Mouse (Mus musculus) cerebellum, adult 2 months (tissue): ENCODE measurements at regions not wholly inside any gene's neighbourhood (a gene's known extent, or its start where the extent isn't known, plus 50 kb on each side); places are given as distances from the start of the nearest gene placed in this dataset.

Experiments used
- DNase-seq, 2 experiments: peaks; one replicate each; pipeline ENCODE4 v3.0.0; 2021
- H3K27ac ChIP-seq: fragments of 200-500 bp; 2 replicates; pipeline ENCODE4 v1.5.1; 2012; ENCODE audit warnings: low read length, control low read depth, inconsistent platforms; ENCODE audit not compliant: insufficient read depth
- H3K27me3 ChIP-seq: fragments of 200-500 bp; 2 replicates; pipeline ENCODE4 v1.6.1; 2012; ENCODE audit warnings: inconsistent platforms, mild to moderate bottlenecking, low read length, moderate library complexity; ENCODE audit not compliant: control insufficient read depth, insufficient read depth
- H3K4me1 ChIP-seq: fragments of 200-500 bp; 2 replicates; pipeline ENCODE4 v1.6.1; 2011; ENCODE audit warnings: low read length; ENCODE audit not compliant: control insufficient read depth, insufficient read depth
- H3K4me3 ChIP-seq: fragments of 200-500 bp; replicated peaks from 2 replicates; pipeline ENCODE3; 2011; ENCODE audit warnings: mild to moderate bottlenecking, low read depth, low read length, control low read depth; ENCODE audit not compliant: insufficient read depth
- CTCF ChIP-seq: fragments of 200-500 bp; IDR thresholded peaks from 2 replicates; pipeline ENCODE4 v1.5.1; 2011; ENCODE audit warnings: low read depth, mild to moderate bottlenecking, control low read depth, low read length, moderate library complexity, borderline replicate concordance; ENCODE audit not compliant: insufficient read depth
- POLR2A ChIP-seq: fragments of 200-500 bp; IDR thresholded peaks from 2 replicates; pipeline ENCODE4 v1.6.1; 2011; ENCODE audit warnings: low read length, control low read depth, borderline replicate concordance; ENCODE audit not compliant: insufficient read depth
- WGBS: fragments of 180-500 bp; shearing (Covaris S2); methylation state at CpG from one replicate; pipeline ENCODE4 v1.1.7; 2018; 5-methylcytosine and 5-hydroxymethylcytosine counted together

- Histone ChIP-seq H3K4me3 (no peak overlapping the region), H3K27ac (no peak overlapping the region), H3K4me1 (no peaks in the 10 kb centered on the region), H3K27me3 (no peaks in the 10 kb centered on the region)
- no peak for DNase-seq
- TF ChIP-seq CTCF (no peak), POLR2A (no peak)
- 37% methylated on average over 2 of the region's 2 CpGs for WGBS
Observed at GRCm38 (mm10) chr14:23237376-23237775, 776.9 kb downstream of the Kcnma1 start.

GRCm38 (mm10) chr14:23198676-23199075 is 815.6 kb downstream of the Kcnma1 start:
- Histone ChIP-seq H3K27me3 (no peaks in the 10 kb centered on the region), H3K27ac (no peak overlapping the region), H3K4me3 (no peak overlapping the region), H3K4me1 (no peaks in the 10 kb centered on the region)
- TF ChIP-seq CTCF (no peak), POLR2A (no peak)
- 35% methylated on average over 3 of the region's 3 CpGs for WGBS
- DNase-seq, result peak in 1 of 2 experiments; percentile 10

GRCm38 (mm10) chr14:23194569-23195529 is 819.4 kb downstream of the Kcnma1 start:
- WGBS, result 67% methylated on average over 7 of the region's 7 CpGs
- no peak for DNase-seq

GRCm38 (mm10) chr14:23192566-23192965 is 821.7 kb downstream of the Kcnma1 start:
- Histone ChIP-seq H3K27ac (no peak overlapping the region), H3K4me1 (no peaks in the 10 kb centered on the region), H3K4me3 (no peak overlapping the region), H3K27me3 (no peaks in the 10 kb centered on the region)
- no peak for DNase-seq
- WGBS, result 56% methylated on average over 3 of the region's 3 CpGs
- TF ChIP-seq POLR2A, result no peak

More at GRCm38 (mm10) chr14:23194569-23195529, 819.4 kb downstream of the Kcnma1 start:
- no peaks in the 10 kb centered on the region for H3K4me1 ChIP-seq
- no peak overlapping the region for H3K4me3 ChIP-seq
- H3K27ac ChIP-seq, result no peak overlapping the region
- TF ChIP-seq POLR2A (no peak), CTCF (no peak)
- no peaks in the 10 kb centered on the region for H3K27me3 ChIP-seq

- no peaks in the 10 kb centered on the region for H3K27me3 ChIP-seq
- no peak for TF ChIP-seq POLR2A
- TF ChIP-seq CTCF, result no peak
- H3K27ac ChIP-seq, result no peak overlapping the region
- DNase-seq, result no peak
- no peak overlapping the region for H3K4me3 ChIP-seq
- no peaks in the 10 kb centered on the region for H3K4me1 ChIP-seq
- WGBS, result 66% methylated on average over 6 of the region's 6 CpGs
Observed at GRCm38 (mm10) chr14:23185359-23185758, 828.9 kb downstream of the Kcnma1 start.

GRCm38 (mm10) chr14:23169346-23169745 is 844.9 kb downstream of the Kcnma1 start:
- 72% methylated on average over 14 of the region's 14 CpGs for WGBS
- DNase-seq, result no peak
- H3K27ac ChIP-seq, result no peak overlapping the region
- H3K4me1 ChIP-seq, result no peaks in the 10 kb centered on the region
- H3K4me3 ChIP-seq, result no peak overlapping the region
- TF ChIP-seq POLR2A, result no peak
- TF ChIP-seq CTCF, result no peak
- no peaks in the 10 kb centered on the region for H3K27me3 ChIP-seq

GRCm38 (mm10) chr14:23160567-23160966 is 853.7 kb downstream of the Kcnma1 start:
- Histone ChIP-seq H3K4me1 (no peaks in the 10 kb centered on the region), H3K4me3 (no peak overlapping the region), H3K27me3 (no peaks in the 10 kb centered on the region), H3K27ac (no peak overlapping the region)
- 61% methylated on average over 1 of the region's 1 CpGs for WGBS
- TF ChIP-seq POLR2A (no peak), CTCF (no peak)
- DNase-seq, result no peak

GRCm38 (mm10) chr14:23150431-23150830 is 863.9 kb downstream of the Kcnma1 start:
- Histone ChIP-seq H3K4me3 (no peak overlapping the region), H3K27me3 (no peaks in the 10 kb centered on the region), H3K4me1 (no peaks in the 10 kb centered on the region), H3K27ac (no peak overlapping the region)
- TF ChIP-seq CTCF (no peak), POLR2A (no peak)
- DNase-seq, result no peak
